Mouse (Mus musculus): Measurements from ENCODE around the gene Samd9l. TPM values are rescaled to one million over a fixed set of nuclear protein-coding genes. Genes with fewer than 3 reads are reported as not detected.
"Not testable (repeated sequence)": the region's sequence is repeated elsewhere in the genome, so short reads cannot be mapped to it uniquely, and the experiment has no call there.

Samd9l gene
- 1.2 TPM in 2 replicates for polyA plus RNA-seq (2012; rRNA removed)

DNA sequence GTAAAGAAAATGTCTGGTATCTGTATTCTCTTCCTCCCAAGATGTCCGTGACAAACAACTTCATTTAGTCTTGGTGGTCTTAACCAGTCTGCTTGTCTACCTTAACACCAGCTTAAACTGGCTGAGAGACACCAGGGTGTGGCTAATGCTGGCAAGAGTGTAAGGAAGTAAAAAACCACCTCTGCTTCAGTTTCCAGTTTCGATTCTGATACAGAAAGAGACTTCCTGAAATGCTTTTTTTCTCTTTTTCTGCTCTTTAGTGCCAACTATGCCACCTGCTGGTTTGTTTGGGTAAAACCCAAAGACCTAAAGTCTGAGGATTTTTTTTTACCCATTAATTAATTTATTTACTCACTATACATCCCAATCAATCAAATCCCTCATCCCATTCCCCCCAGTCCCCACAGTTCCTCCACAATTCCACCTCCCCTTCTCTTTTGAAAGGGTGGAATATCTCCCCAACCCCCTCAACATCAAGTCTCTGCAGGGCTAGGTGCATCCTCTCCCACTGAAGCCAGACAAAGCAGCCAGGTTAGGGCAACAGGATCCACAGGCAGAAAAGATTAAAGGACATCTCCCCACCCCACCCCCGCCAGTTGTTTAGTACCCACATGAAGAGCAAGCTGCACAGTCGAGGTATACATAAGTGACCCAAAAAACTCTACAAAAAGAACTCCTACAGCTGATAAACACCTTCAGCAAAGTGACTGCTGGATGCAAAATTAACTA is at the start of gene Samd9l:
Gene Samd9l, minus strand, starts transcription at position 233 of the 729 bp plus-strand sequence.
- H3K27ac ChIP-seq (ENCODE audit: insufficient read depth, low read length); H3K4me3 ChIP-seq (replicated peaks; ENCODE audit: insufficient read depth, low read depth, low read length); H3K27me3 ChIP-seq (ENCODE audit: control insufficient read depth, insufficient read depth, low read length); H3K4me1 ChIP-seq (ENCODE audit: control insufficient read depth, insufficient read depth, low read length): not testable (repeated sequence)
- WGBS = 39% methylated on average over 4 of the region's 4 CpGs
- peak in 1 of 2 experiments; percentile 11 for DNase-seq

DNA sequence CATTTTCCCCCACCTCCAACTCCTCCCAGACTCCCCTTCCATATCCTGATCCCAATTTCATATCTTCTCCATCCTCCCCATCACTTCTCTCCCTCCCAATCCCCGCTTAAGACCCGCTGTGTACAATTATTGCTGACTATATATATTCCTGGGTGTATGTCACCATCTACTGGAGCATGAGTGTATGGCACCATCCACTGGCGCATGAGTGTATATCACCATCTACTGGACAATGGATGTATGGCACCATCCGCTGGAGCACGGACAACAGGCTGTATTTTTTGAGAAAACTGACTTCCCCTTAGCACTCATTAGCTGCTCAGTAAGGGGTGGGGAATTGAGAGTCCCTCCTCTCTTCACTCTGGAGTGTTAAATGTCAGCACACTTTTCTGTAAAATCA is 48.0 kb upstream of the Samd9l start:
- DNase-seq = peak; percentile 33 to 35
- peak; percentile 88 for TF ChIP-seq CTCF (IDR thresholded peaks at IDR 0.05; ENCODE audit: borderline replicate concordance, insufficient read depth, low read depth, low read length)
- TF ChIP-seq POLR2A (IDR thresholded peaks at IDR 0.05; ENCODE audit: borderline replicate concordance, insufficient read depth, low read length) = no peak
- no peaks in the 10 kb centered on the region for H3K4me1 ChIP-seq (ENCODE audit: control insufficient read depth, insufficient read depth, low read length)
- H3K27ac ChIP-seq (ENCODE audit: insufficient read depth, low read length) = no peak overlapping the region
- H3K4me3 ChIP-seq (replicated peaks; ENCODE audit: insufficient read depth, low read depth, low read length) = no peak overlapping the region
- H3K27me3 ChIP-seq (ENCODE audit: control insufficient read depth, insufficient read depth, low read length) = no peaks in the 10 kb centered on the region
- WGBS = 6% methylated on average over 5 of the region's 5 CpGs

GRCm38 (mm10) chr6:3443905-3444304 is 44.5 kb upstream of the Samd9l start:
- TF ChIP-seq POLR2A (IDR thresholded peaks at IDR 0.05; ENCODE audit: borderline replicate concordance, insufficient read depth, low read length) = no peak
- TF ChIP-seq CTCF (IDR thresholded peaks at IDR 0.05; ENCODE audit: borderline replicate concordance, insufficient read depth, low read depth, low read length) = peak; percentile 7; the same call in 1 of the 2 replicates
- H3K4me3 ChIP-seq (replicated peaks; ENCODE audit: insufficient read depth, low read depth, low read length) = no peak overlapping the region
- H3K4me1 ChIP-seq (ENCODE audit: control insufficient read depth, insufficient read depth, low read length) = no peaks in the 10 kb centered on the region
- WGBS = 10% methylated on average over 1 of the region's 1 CpGs
- H3K27ac ChIP-seq (ENCODE audit: insufficient read depth, low read length) = no peak overlapping the region
- DNase-seq = no peak
- H3K27me3 ChIP-seq (ENCODE audit: control insufficient read depth, insufficient read depth, low read length) = no peaks in the 10 kb centered on the region

- Histone ChIP-seq H3K27me3 (ENCODE audit: control insufficient read depth, insufficient read depth, low read length) (no peaks in the 10 kb centered on the region), H3K4me1 (ENCODE audit: control insufficient read depth, insufficient read depth, low read length) (no peaks in the 10 kb centered on the region), H3K4me3 (replicated peaks; ENCODE audit: insufficient read depth, low read depth, low read length) (no peak overlapping the region), H3K27ac (ENCODE audit: insufficient read depth, low read length) (no peak overlapping the region)
- TF ChIP-seq POLR2A (IDR thresholded peaks at IDR 0.05; ENCODE audit: borderline replicate concordance, insufficient read depth, low read length) = no peak
- TF ChIP-seq CTCF (IDR thresholded peaks at IDR 0.05; ENCODE audit: borderline replicate concordance, insufficient read depth, low read depth, low read length) = no peak
- no peak for DNase-seq
These were observed 36.7 kb upstream of the Samd9l start for GRCm38 (mm10) chr6:3436087-3436486.

DNA sequence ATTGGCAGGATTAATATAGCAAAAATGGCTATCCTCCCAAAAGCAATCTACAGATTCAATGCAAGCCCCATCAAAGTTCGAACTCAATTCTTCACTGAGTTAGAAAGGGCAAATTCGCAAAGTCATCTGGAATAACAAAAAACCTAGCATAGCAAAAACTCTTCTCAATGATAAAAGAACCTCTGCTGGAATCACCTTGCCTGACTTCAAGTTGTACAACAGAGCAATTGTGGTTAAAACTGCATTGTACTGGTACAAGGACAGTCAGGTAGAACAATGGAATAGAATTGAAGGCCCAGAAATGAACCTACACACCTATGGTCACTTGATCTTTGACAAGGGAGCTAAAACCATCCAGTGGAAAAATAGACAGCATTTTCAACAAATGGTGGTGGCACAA is 31.6 kb upstream of the Samd9l start:
- H3K27ac ChIP-seq (ENCODE audit: insufficient read depth, low read length); H3K4me3 ChIP-seq (replicated peaks; ENCODE audit: insufficient read depth, low read depth, low read length); H3K4me1 ChIP-seq (ENCODE audit: control insufficient read depth, insufficient read depth, low read length); H3K27me3 ChIP-seq (ENCODE audit: control insufficient read depth, insufficient read depth, low read length); DNase-seq: not testable (repeated sequence)
- 66% methylated on average over 2 of the region's 2 CpGs for WGBS

DNA sequence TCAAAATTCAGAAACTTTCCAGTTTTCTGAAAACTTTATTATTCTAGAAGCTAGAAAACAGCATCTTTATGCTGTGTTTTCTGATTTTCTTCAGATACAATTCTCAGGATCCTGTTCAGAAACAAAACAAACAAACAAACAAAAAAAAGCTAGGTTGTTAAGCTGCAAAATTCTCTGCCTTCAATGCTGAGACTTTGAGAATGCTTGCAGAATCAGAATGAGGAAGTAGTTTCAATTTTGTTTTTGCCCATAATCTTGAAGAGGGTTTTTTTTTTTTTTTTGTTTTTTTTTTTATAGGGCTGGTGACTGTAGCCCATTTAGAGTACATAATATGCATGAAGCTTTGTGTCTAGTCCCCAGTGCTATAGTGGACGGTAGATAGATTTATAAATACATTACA is 27.7 kb upstream of the Samd9l start:
- no peak overlapping the region for H3K4me3 ChIP-seq (replicated peaks; ENCODE audit: insufficient read depth, low read depth, low read length)
- no peak overlapping the region for H3K27ac ChIP-seq (ENCODE audit: insufficient read depth, low read length)
- no peaks in the 10 kb centered on the region for H3K27me3 ChIP-seq (ENCODE audit: control insufficient read depth, insufficient read depth, low read length)
- DNase-seq = no peak
- TF ChIP-seq CTCF (IDR thresholded peaks at IDR 0.05; ENCODE audit: borderline replicate concordance, insufficient read depth, low read depth, low read length) (no peak), POLR2A (IDR thresholded peaks at IDR 0.05; ENCODE audit: borderline replicate concordance, insufficient read depth, low read length) (no peak)
- H3K4me1 ChIP-seq (ENCODE audit: control insufficient read depth, insufficient read depth, low read length) = no peaks in the 10 kb centered on the region
- WGBS = 93% methylated on average over 1 of the region's 1 CpGs

- H3K4me3 ChIP-seq (replicated peaks; ENCODE audit: insufficient read depth, low read depth, low read length); H3K4me1 ChIP-seq (ENCODE audit: control insufficient read depth, insufficient read depth, low read length); H3K27ac ChIP-seq (ENCODE audit: insufficient read depth, low read length); DNase-seq; H3K27me3 ChIP-seq (ENCODE audit: control insufficient read depth, insufficient read depth, low read length): not testable (repeated sequence)
These were observed 26.0 kb upstream of the Samd9l start for GRCm38 (mm10) chr6:3425333-3425732.

- H3K4me3 ChIP-seq (replicated peaks; ENCODE audit: insufficient read depth, low read depth, low read length); H3K27ac ChIP-seq (ENCODE audit: insufficient read depth, low read length); H3K4me1 ChIP-seq (ENCODE audit: control insufficient read depth, insufficient read depth, low read length); DNase-seq; H3K27me3 ChIP-seq (ENCODE audit: control insufficient read depth, insufficient read depth, low read length): not testable (repeated sequence)
- 6% methylated on average over 1 of the region's 4 CpGs for WGBS
These were observed 25.4 kb upstream of the Samd9l start for GRCm38 (mm10) chr6:3424613-3425277.

DNA sequence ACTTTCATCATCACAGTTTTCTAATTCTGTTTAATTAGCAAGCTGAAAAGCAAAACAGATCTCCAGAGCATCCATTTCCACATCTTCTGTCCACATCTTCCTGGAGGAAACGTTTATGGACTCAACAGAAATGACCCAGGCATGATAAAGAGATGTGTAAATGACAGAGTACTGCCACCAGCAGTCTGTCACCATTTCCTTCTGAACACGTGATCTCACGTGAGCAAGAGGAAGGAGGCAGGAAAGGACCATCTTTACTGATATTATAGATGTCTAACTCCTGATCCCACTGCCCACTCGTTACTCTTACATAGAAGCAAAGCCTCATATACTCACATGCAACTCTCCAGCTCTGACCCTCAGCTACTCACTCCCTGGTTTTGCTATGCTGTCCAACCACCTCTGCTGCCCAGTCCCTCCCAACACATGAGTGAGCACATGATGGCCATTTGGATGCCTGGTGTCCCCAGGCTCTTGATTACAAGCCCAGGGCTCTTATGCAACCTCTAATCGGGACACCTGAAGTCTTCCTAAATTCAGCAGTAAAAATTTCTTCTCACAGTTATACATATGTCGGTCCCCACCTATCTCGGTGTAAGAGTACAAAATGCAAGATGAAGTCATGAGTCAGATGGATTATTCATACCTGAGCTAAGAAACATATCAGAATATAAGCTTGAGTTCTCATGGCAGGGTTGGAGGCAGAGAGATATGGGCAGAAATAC is 2.0 kb downstream of the Samd9l start:
- not testable (repeated sequence) for H3K4me3 ChIP-seq (replicated peaks; ENCODE audit: insufficient read depth, low read depth, low read length); H3K27ac ChIP-seq (ENCODE audit: insufficient read depth, low read length); DNase-seq; H3K4me1 ChIP-seq (ENCODE audit: control insufficient read depth, insufficient read depth, low read length); H3K27me3 ChIP-seq (ENCODE audit: control insufficient read depth, insufficient read depth, low read length)
- WGBS = 89% methylated on average over 6 of the region's 7 CpGs

GRCm38 (mm10) chr6:3395921-3396611 is 3.3 kb downstream of the Samd9l start:
- WGBS = 65% methylated on average over 4 of the region's 4 CpGs
- not testable (repeated sequence) for H3K4me1 ChIP-seq (ENCODE audit: control insufficient read depth, insufficient read depth, low read length); H3K27me3 ChIP-seq (ENCODE audit: control insufficient read depth, insufficient read depth, low read length); H3K27ac ChIP-seq (ENCODE audit: insufficient read depth, low read length); H3K4me3 ChIP-seq (replicated peaks; ENCODE audit: insufficient read depth, low read depth, low read length); DNase-seq
